Mouse (Mus musculus) C2C12 (cell line): ENCODE results near the gene Pramel7.
"Not testable (repeated sequence)": the region's sequence is repeated elsewhere in the genome, so short reads cannot be mapped to it uniquely, and the experiment has no call there.

Source experiments
- CTCF ChIP-seq: IDR thresholded peaks from one replicate; pipeline ENCODE4 v1.5.1; 2011; ENCODE audit not compliant: control insufficient read depth, insufficient read depth, insufficient read length
- FOSL1 ChIP-seq: IDR thresholded peaks from one replicate; pipeline ENCODE4 v1.8.0; 2011; ENCODE audit warnings: mild to moderate bottlenecking, low read length; ENCODE audit not compliant: poor library complexity, insufficient read depth, severe bottlenecking
- MYOG ChIP-seq: IDR thresholded peaks from one replicate; pipeline ENCODE4 v1.6.1; 2011; ENCODE audit not compliant: control insufficient read depth, insufficient read length; ENCODE audit errors: extremely low read depth

DNA sequence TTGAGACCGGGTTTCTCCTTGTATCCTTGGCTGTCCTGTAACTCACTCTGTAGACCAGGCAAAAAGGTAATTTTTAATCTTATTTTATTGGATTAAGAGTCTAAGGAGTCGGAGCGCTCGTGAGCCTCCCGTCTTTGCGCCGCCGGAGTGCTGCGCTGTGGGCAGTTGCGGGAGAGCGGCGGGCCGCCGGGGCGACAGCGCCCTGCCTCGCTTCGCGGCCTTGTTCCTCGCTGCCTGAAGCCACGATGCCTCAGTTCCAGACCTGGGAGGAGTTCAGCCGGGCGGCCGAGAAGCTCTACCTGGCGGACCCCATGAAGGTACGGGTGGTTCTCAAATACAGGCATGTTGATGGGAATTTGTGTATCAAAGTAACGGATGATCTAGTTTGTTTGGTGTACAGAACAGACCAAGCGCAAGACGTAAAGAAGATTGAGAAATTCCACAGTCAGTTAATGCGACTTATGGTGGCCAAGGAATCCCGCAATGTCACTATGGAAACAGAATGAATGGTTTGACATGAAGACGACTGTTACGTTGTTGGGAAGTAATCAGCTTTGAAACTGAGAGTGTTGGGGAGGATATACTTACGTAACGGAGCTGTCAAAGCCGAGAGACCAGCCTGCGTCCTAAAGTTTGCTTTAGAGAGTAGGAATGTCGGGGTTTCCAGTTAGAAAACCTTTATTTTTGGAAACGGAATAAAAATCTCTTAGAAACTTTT lies 29.2 kb upstream of the Pramel7 start:
- TF ChIP-seq CTCF, FOSL1, MYOG: not testable (repeated sequence)
